Mouse (Mus musculus): ENCODE results near the gene 2010111I01Rik.

DNA sequence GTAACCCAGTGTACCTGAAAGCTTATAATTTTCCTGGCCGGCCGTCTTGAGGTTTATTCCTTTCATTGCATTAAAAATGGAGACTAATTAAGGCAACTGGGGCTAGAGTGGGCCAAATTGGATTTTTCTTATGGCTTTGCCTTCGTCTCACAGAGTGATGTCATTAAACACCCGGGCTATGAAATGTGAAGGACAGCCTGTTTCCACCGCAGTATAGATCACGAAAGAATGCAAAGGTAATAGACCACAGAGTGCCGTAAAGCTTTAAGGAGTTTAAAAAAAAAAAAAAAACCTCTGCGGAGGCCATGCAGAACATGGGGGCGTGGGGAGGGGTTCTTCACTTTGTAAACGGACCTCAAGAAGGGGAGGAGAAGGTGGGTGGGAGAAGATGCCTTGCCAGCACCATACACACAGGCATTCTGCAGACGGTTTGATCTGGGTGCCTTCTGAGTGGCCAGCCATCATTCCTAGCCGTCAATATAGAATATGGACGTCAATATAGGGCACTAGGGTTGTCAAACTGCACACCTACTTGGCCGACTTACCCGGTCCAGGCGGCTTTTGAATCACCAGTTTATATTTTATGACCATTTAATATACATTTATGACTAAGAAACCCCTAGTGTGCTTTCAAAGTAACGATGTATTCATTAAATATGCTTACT lies 23.2 kb upstream of the 2010111I01Rik start:
- TF ChIP-seq CTCF (IDR thresholded peaks at IDR 0.05; ENCODE audit: insufficient read depth, low read depth, low read length) (no peak), POLR2A (IDR thresholded peaks at IDR 0.05; ENCODE audit: insufficient read depth, low read depth, low read length) (no peak)
